Mouse (Mus musculus): ENCODE data around the gene Hoxa4. TPM values are rescaled to one million over a fixed set of nuclear protein-coding genes. Genes with fewer than 3 reads are reported as not detected.
A peak's percentile ranks its signal among the peaks of the same experiment; 100 is the strongest.

Hoxa4 gene
- 2.2 and 2.8 TPM in 2 replicates for polyA plus RNA-seq (2012; rRNA removed)
- polyA plus RNA-seq (2014; fragmentation: Nextera tagmentation; extraction: Ambion mirVana) = 0.57 and 1.0 TPM in 2 replicates

DNA sequence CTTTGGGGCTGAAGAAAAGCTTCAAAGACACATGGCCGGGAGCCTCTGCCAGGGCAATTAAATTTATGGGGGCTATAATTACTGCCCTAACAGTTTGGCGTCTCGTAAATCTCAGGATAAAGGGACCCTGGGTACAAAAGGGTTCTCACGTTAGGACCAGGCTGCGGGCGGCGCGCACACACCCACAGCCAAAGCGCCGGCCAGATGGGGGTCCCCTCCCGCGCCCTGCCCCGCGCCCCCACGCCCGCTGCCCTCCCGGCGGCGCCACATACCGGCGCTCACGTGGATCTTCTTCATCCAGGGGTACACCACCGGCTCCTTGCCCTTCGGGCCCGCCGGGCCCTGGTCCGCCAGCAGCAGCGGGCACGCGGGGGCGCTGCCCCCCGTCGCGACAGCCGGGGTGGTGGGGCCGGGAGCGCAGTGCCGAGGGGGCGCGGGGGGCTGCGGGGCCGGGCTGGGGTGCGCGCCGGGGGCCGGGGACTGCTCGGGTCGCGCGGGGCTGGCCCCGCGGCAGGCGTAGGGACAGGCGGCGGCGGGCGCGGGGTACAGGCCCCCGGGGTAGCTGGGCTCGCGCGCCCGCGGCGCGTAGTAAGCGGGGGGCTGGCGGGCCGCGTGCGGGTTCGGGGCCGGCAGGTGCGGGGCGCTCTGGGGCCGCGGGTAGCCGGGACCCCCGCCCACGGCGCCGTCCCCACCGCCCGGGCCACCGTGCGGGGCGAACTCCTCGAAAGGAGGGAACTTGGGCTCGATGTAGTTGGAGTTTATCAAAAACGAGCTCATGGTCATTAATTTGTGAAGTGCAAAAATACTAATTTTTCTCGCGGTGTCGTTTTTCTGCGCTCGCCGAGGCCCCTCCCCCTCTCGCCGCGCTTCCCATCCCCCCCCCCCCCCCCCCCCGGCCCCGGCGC is at the start of gene Hoxa4:
Hoxa4 (minus strand) TSS at position 848 of the 905 bp plus-strand sequence.
- Histone ChIP-seq H3K27ac (replicated peaks; ENCODE audit: low read depth, low read length) (no peak within 1 kb of the TSS), H3K9me3 (ENCODE audit: control insufficient read depth, low read length) (no peaks in the 10 kb centered on the region), H3K4me3 (replicated peaks; ENCODE audit: low read length) (peak within 1 kb of the TSS; percentile 57), H3K4me1 (ENCODE audit: control insufficient read depth, insufficient read depth, low read length) (peaks cover 27% of the 10 kb centered on the region), H3K27me3 (ENCODE audit: control insufficient read depth, insufficient read depth, low read length) (peaks cover 60% of the 10 kb centered on the region), H3K36me3 (ENCODE audit: control insufficient read depth, insufficient read depth, low read length) (no peaks in the 10 kb centered on the region), H3K9ac (ENCODE audit: low read depth, low read length, severe bottlenecking) (peak within 1 kb of the TSS; percentile 56), H3K4me2 (replicated peaks; ENCODE audit: low read depth, low read length, severe bottlenecking) (peak within 1 kb of the TSS; percentile 99)
- DNase-seq (ENCODE audit: low spot score) = no peak
- no peak for TF ChIP-seq POLR2A (IDR thresholded peaks at IDR 0.05; ENCODE audit: borderline replicate concordance, extremely low read depth, insufficient read depth, insufficient read length)
- ATAC-seq (ENCODE audit: low FRiP score, low read depth) = no peak
- 4% methylated on average over 36 of the region's 102 CpGs for WGBS

DNA sequence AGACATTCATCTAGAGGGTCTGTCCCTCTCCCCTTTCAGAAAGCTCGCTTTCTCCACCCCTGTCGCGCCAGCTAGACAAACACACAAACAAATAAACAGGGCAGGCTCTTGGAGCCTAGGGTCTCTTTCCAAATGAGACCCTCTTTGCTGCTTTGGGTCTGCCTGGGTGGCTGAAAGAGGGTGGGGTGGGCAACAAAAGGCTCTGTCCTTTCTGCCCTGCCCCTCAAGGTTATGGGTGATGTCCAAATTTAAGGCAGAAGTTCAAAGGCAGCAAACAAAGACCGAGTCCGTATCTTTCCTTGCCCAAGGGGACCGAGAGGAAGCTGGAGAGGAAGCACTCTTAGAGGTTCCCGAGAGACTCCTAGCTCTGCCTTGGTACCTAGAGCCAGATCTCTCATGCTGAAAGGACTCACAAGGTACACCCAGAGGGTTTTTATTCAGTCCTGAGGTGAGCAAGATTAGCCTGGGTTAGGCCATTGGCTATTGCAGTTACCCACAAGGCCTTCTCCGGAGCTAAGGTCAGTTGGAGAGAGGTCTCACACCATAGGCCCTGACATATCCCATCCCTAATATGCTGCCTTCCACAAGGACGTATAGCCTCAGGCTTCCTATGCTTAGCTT is 49.6 kb upstream of the Hoxa4 start:
- H3K4me3 ChIP-seq (replicated peaks; ENCODE audit: low read length) = peak overlapping the region; percentile 90

DNA sequence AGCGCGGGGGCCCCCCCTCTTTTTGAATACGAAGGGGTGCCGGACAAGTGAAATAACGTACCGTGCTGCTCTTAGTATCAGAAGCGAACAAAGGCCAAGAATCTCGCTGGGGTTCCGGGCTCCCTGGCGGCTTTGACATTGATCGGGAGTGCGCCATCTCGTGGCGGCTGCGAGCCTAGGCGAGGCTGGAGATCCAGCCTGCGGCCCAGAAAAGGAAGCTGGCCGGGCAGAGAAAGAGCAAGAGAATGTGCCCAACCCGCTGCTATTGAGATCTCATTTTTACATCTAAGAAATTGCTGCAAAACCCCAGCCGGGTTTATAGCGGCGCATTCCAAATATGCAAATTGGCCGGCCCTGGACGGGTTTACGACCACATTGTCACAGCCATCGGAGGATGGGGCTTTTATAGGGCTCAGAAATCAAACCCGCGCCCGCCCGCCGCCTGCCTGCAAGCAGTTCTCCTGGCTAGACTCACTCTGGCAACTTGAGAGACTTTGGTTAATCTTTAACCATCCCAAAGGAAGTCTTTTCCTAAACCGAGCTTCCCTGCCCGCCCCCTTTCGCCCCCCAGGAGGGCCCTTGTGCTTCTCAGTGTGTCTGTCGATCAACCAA is 48.9 kb upstream of the Hoxa4 start, which contains the start of gene Hoxa10:
Hoxa10 (minus strand) TSS at position 466 of the 612 bp plus-strand sequence.
- peak; percentile 43; the same call in 1 of the 2 replicates for TF ChIP-seq POLR2A (IDR thresholded peaks at IDR 0.05; ENCODE audit: borderline replicate concordance, extremely low read depth, insufficient read depth, insufficient read length)
- Histone ChIP-seq H3K4me1 (ENCODE audit: control insufficient read depth, insufficient read depth, low read length) (peaks cover 38% of the 10 kb centered on the region), H3K4me2 (replicated peaks; ENCODE audit: low read depth, low read length, severe bottlenecking) (peak within 1 kb of the TSS; percentile 96), H3K9ac (ENCODE audit: low read depth, low read length, severe bottlenecking) (peak within 1 kb of the TSS; percentile 100), H3K27ac (replicated peaks; ENCODE audit: low read depth, low read length) (peak within 1 kb of the TSS; percentile 99), H3K4me3 (replicated peaks; ENCODE audit: low read length) (peak within 1 kb of the TSS; percentile 90), H3K36me3 (ENCODE audit: control insufficient read depth, insufficient read depth, low read length) (0 out of 2 replicates have a peak, but pooled peaks cover 6% of the 10 kb centered on the region), H3K27me3 (ENCODE audit: control insufficient read depth, insufficient read depth, low read length) (no peaks in the 10 kb centered on the region), H3K9me3 (ENCODE audit: control insufficient read depth, low read length) (no peaks in the 10 kb centered on the region)
- 2% methylated on average over 35 of the region's 35 CpGs for WGBS
- DNase-seq (ENCODE audit: low spot score) (peak; percentile 95), ATAC-seq (ENCODE audit: low FRiP score, low read depth) (peak; percentile 55)

More for the DNA sequence above, 49.6 kb upstream of the Hoxa4 start:
- ATAC-seq (ENCODE audit: low FRiP score, low read depth) (no peak), DNase-seq (ENCODE audit: low spot score) (no peak)
- 8% methylated on average over 9 of the region's 9 CpGs for WGBS
- no peak for TF ChIP-seq POLR2A (IDR thresholded peaks at IDR 0.05; ENCODE audit: borderline replicate concordance, extremely low read depth, insufficient read depth, insufficient read length)
- H3K9me3 ChIP-seq (ENCODE audit: control insufficient read depth, low read length) = no peaks in the 10 kb centered on the region
- peaks cover 32% of the 10 kb centered on the region for H3K4me1 ChIP-seq (ENCODE audit: control insufficient read depth, insufficient read depth, low read length)
- peak overlapping the region; percentile 100 for H3K9ac ChIP-seq (ENCODE audit: low read depth, low read length, severe bottlenecking)
- H3K27me3 ChIP-seq (ENCODE audit: control insufficient read depth, insufficient read depth, low read length) = no peaks in the 10 kb centered on the region
- peak overlapping the region; percentile 99 for H3K27ac ChIP-seq (replicated peaks; ENCODE audit: low read depth, low read length)
- 0 out of 2 replicates have a peak, but pooled peaks cover 3% of the 10 kb centered on the region for H3K36me3 ChIP-seq (ENCODE audit: control insufficient read depth, insufficient read depth, low read length)
- peak overlapping the region; percentile 96 for H3K4me2 ChIP-seq (replicated peaks; ENCODE audit: low read depth, low read length, severe bottlenecking)

DNA sequence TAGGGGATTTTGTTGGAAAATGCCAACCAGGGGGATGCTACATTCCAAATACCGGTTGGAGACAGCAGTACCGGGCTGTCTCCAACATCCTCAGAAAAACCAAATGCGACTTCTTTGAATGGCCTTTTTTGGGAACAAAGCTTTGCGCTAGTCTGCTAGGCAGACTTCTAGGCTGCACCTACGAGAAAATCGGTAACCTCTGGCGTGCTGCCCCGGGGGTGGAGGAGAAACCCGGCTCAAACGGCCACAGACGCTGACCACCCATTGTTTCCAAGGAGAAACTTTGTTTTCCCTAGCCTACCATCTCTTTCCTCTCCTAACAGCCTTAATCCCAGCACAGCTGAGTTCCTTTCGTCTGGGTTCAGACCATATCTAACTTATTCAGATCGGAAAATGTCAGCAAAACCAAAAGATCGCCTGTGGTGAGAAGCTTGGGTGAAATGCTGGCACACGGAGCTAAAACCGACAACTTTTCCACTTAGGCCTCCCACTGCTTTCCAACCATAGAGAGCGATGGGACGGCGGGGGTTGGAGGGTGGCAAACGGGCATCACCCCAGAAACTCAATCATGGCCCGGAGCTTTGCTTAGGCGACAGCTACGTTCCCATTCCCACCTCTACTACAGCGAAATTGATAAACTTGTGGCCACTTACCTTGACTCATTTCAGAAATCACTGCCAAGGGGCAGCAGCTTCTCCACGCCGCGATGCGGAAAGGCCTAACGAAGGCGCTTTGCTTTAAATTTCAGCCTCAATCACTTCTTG is 48.3 kb upstream of the Hoxa4 start:
- Histone ChIP-seq H3K36me3 (ENCODE audit: control insufficient read depth, insufficient read depth, low read length) (0 out of 2 replicates have a peak, but pooled peaks cover 6% of the 10 kb centered on the region), H3K4me2 (replicated peaks; ENCODE audit: low read depth, low read length, severe bottlenecking) (peak overlapping the region; percentile 96), H3K4me1 (ENCODE audit: control insufficient read depth, insufficient read depth, low read length) (peaks cover 40% of the 10 kb centered on the region), H3K9me3 (ENCODE audit: control insufficient read depth, low read length) (no peaks in the 10 kb centered on the region), H3K9ac (ENCODE audit: low read depth, low read length, severe bottlenecking) (peak overlapping the region; percentile 100), H3K27me3 (ENCODE audit: control insufficient read depth, insufficient read depth, low read length) (no peaks in the 10 kb centered on the region), H3K27ac (replicated peaks; ENCODE audit: low read depth, low read length) (peak overlapping the region; percentile 99), H3K4me3 (replicated peaks; ENCODE audit: low read length) (peak overlapping the region; percentile 90)
- DNase-seq (ENCODE audit: low spot score) (no peak), ATAC-seq (ENCODE audit: low FRiP score, low read depth) (no peak)
- under 1% methylated on average over 30 of the region's 30 CpGs for WGBS
- no peak for TF ChIP-seq POLR2A (IDR thresholded peaks at IDR 0.05; ENCODE audit: borderline replicate concordance, extremely low read depth, insufficient read depth, insufficient read length)
